Mouse (Mus musculus) brain, embryonic 18.5 days (tissue): ENCODE measurements at regions not wholly inside any gene's neighbourhood (a gene's known extent, or its start where the extent isn't known, plus 50 kb on each side); places are given as distances from the start of the nearest gene placed in this dataset.
A peak's percentile ranks its signal among the peaks of the same experiment; 100 is the strongest.

Experiments
- DNase-seq: peaks from one replicate; pipeline ENCODE4 v3.0.0-alpha.2; 2012; ENCODE audit warnings: low read depth, low spot score

GRCm38 (mm10) chr10:54601993-54602392 lies 525.6 kb upstream of the Man1a start:
- no peak for DNase-seq

- no peak for DNase-seq
These were observed 518.7 kb upstream of the Man1a start for GRCm38 (mm10) chr10:54595072-54595471.

GRCm38 (mm10) chr10:54558636-54559035 lies 482.2 kb upstream of the Man1a start:
- no peak for DNase-seq

GRCm38 (mm10) chr10:54551734-54552397 lies 475.5 kb upstream of the Man1a start:
- DNase-seq, result peak; percentile 22

GRCm38 (mm10) chr10:54550665-54551064 lies 474.3 kb upstream of the Man1a start:
- DNase-seq, result no peak

- DNase-seq, result no peak
These were observed 472.6 kb upstream of the Man1a start for GRCm38 (mm10) chr10:54548977-54549376.

- no peak for DNase-seq
These were observed 472.1 kb upstream of the Man1a start for GRCm38 (mm10) chr10:54548526-54548925.

- no peak for DNase-seq
These were observed 456.2 kb upstream of the Man1a start for GRCm38 (mm10) chr10:54532581-54532980.

GRCm38 (mm10) chr10:54510776-54511175 lies 434.4 kb upstream of the Man1a start:
- DNase-seq, result no peak

GRCm38 (mm10) chr10:54509766-54510165 lies 433.4 kb upstream of the Man1a start:
- no peak for DNase-seq
